Mouse (Mus musculus): ENCODE measurements at regions not wholly inside any gene's neighbourhood (a gene's known extent, or its start where the extent isn't known, plus 50 kb on each side); places are given as distances from the start of the nearest gene placed in this dataset.

DNA sequence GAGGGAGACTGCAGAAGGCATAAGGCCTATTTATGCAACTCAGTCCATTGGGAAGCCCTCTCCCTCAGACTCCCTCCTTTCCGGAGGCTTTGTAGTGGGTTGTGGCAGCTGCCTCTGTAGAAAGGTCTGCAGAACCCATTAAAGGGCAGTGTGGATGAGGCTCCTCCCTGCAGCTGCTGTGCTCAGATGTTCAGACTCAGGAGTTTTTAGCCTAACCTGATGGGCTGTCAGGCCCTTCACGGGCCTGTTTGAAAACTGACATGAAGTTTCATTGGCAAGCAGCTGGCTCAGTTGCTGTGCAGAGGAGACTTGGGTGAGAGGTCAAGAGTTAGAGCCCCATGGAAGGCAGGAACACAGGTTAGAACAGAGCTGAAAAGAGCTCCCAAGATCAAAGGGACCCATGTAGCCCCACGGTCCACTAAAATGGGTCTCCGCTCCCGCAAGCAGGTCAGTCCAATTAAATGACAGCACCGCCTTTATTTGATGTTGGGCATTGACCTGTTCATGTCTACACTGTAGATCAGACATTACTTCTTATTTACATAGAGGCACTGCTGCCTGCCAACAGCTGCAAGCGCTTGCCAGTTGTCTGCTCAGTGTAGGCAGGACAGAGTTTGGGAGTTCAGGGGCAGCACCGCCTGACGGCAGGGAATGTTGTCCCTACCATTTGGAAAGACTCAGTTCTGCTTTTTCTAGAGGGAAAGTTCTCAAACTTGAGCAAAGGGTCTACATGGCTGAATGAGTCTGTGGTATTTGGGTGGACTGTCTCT is 53.8 kb upstream of the Usp46 start:
- no peak for DNase-seq

DNA sequence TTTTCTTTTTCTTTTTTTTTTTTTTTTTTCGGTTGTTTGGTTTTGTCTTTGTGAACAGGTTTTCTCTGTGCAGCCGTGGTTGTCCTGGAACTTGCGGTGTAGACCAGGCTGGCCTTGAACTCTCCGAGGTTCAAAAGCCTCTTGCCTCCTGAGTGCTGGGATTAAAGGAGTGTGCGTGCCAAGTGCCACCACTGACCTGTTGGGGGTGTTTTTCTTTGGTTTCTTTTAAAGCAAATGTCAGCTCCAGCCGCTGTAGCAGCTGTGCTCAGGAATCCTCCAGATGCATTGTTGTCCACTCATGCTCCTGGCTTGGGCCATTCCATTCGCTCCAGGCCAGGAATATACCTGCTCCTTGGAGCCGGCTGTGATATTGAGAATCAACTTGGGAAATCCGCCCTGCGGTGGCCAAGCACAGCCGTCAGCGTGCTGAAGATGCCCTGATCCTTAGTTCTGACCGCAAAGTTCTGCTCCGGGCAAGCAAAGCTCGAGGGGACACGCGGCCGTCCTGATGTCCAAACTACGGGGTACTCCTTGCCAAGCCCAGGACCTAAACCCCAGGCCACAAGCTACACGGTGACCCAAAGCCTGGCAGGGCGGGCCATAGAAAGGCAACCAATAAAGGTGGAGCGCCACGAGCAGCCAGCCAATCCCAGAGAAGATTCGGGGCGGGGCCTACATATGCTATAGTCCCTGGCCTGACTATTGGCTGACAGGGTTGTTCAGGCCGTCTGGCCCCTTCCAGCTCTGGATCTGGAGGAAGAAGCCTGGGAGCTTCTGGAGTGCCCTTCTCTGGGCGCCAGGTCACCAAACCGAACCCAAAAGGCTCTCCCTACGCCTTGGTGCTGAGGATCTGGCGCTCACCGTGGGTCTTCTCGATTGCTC is 58.0 kb upstream of the Usp46 start:
- DNase-seq, result peak; percentile 66

DNA sequence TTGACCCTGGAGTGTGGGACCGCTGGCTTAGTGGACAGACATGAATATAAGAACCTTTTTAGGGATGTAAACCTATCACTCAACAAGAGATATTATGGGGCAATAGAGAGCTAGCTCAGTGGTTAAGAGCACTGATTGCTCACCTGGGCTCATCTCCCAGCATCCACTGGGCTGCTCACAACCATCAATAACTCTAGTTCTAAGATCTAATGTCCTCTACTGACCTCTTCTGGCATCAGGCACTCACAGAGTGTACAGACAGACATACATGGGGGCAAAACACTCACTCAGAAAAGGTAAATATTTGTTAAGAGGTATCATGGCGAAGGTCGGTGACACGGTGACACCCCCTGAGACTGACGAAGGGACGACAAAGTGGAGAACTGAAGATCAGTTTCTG is 59.3 kb upstream of the Usp46 start:
- no peak for DNase-seq

DNA sequence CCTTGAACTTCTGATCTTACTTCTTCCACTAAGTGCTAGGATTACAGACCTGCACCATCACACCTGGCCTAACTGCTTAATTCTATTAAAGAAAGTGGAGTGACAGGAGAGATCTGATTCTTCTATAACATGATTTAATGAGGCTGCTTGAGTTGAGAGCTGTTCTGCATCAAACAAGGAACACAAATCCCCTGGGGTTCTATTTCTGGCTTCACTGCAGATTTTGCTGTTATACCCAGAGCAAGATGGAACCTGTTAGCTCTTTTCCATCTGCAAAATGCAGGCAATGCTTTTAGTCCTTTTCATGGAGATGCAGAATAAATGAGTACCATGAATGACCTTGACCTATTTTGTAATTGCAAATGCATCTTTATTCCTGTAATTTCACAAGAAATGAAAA is 61.4 kb upstream of the Usp46 start:
- DNase-seq, result no peak

DNA sequence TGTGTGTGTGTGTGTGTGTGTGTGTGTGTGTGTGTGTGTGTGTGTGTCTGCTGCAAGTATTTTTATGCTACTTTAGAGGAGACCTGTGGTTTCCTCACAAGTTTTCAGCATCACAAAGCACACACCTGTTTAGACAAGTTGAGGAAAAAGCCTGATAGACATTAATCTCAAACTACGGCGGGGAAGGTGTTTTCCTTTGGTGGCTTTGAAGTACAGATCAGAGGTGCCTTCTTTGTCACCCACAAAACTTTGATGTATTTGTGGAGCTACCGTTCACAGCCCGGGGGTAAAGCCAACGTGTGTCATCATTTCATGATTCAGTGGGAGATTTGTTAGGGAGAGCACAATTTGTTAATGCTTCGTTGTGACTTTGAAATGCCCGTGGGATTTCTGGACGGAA is 62.4 kb upstream of the Rasl11b start:
- no peak for DNase-seq

DNA sequence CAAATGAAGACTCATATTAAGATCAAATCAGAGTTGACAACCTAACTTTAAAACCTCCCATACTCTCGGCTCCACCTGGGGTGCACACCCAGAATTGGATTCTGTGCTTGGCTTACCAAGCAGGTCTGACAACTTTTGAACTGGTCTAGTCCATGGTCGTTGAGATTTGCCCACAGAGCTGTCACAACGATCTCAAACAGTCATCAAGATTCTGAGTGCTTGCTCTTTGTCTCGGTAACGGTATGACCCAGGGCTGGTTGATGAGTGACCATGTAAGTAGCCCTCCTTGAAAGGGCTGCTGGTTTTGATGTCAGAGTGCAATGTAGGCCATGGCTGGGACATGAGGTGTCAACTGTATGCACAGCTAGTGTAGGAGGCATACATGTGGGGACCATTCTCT is 58.7 kb upstream of the Rasl11b start:
- no peak for DNase-seq

DNA sequence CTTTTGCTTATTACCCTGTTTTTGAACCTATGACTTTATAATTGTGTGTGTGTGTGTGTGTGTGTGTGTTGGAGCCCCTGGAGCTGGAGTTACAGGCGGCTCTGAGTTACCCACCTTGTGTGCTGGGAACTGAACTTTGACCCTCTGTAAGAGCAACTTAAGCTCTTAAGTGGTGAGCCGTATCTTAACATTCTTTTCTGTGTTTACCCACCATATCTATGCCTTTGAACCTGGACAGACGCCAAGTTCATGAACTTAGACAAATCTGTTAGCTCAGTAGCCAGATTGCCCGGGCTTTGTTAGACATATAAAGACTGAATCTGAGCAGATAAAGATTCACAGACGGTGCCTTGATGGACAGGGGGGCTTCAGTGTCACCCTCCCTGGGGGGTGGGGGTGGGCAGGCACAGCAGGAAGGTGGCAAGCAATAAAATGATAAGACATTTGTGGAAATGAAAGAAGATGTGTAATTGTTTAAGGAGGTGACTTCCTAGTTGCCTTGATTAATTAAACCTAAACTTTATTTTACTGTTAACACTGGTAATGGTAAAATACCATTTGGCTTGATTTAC is 58.1 kb upstream of the Rasl11b start:
- DNase-seq, result no peak

DNA sequence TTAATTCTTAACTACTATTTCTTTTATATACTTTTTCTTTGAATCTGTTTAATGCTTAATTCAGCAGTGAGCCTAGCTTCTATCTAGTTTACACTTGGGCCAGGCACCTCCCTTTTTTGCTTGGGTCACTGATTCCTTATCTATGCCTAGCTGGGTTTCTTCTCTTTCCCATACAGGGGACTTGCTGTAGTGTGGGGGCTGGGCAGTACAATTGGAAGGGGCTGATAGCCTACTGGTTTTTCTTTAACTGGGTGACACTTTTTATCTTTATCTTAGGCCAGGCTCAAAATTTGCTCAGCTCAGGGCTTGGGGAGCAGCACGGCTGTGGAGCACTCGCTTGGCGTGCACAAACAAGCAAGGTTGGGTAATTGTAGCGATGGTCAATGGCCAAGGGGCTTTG is 51.1 kb upstream of the Rasl11b start:
- DNase-seq, result no peak

DNA sequence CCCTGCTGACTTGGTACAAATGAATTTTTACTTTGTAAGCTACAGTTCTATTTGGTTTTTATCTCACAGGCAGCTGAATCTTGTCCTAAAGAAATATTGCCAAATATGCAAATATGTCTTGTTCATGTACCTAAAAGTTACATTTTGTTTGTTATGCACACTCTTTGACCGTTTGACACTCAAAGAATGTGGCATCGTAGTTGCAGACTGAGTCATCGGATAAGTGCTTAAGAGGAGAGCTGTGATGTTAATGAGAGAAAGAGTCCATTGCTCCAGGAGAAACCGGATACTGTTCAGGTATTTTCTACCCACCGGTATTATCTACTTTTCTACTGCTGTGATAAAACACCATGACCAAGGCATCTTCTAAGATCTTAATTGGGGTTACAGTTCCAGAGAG is 50.3 kb upstream of the Rasl11b start:
- no peak for DNase-seq

All from adrenal gland, adult 8-10 months (tissue).